Comparison of ENCODE assay signal across 21 mouse cellular contexts in genomic region chr8:33078125-33078524, GRCm38 (mm10).
DNase-seq lines count a peak whose midpoint lies in the region; ATAC-seq lines count a peak whose summit lies in the region.
"Had no signal": no experiment of that assay in that cellular context is flagged by ENCODE, and none has a peak within 500 bp of the region (broad histone marks: within the 10 kb centered on the region; RNA-seq: fewer than 3 reads in every experiment).

No protein-coding gene starts in this region.

- no peaks in the 10 kb centered on the region for H3K36me3 ChIP-seq in hindbrain, embryonic 12.5 days
- H3K36me3 ChIP-seq in hindbrain, embryonic 11.5 days (ENCODE audit: control insufficient read depth, insufficient read depth, low read length), result no peaks in the 10 kb centered on the region
- H3K36me3 ChIP-seq in forebrain, embryonic 12.5 days (replicated peaks), result no peaks in the 10 kb centered on the region
- H3K36me3 ChIP-seq in midbrain, embryonic 13.5 days, result no peaks in the 10 kb centered on the region
- no peaks in the 10 kb centered on the region for H3K36me3 ChIP-seq in embryonic facial prominence, embryonic 10.5 days (replicated peaks)
- H3K36me3 ChIP-seq in intestine, embryonic 16.5 days (ENCODE audit: control insufficient read depth, insufficient read depth, low read length), result no peaks in the 10 kb centered on the region
- H3K36me3 ChIP-seq: embryonic facial prominence, embryonic 15.5 days; heart, embryonic 15.5 days; hindbrain, embryonic 15.5 days; liver, embryonic 15.5 days had no signal

- H3K4me1 ChIP-seq in hindbrain, embryonic 12.5 days, result 0 out of 2 replicates have a peak, but pooled peaks cover 6% of the 10 kb centered on the region
- H3K4me1 ChIP-seq in hindbrain, embryonic 11.5 days (replicated peaks; ENCODE audit: control insufficient read depth, insufficient read depth, low read length), result no peaks in the 10 kb centered on the region
- peaks cover 16% of the 10 kb centered on the region for H3K4me1 ChIP-seq in forebrain, embryonic 12.5 days
- H3K4me1 ChIP-seq in midbrain, embryonic 13.5 days (replicated peaks), result peaks cover 12% of the 10 kb centered on the region
- H3K4me1 ChIP-seq in embryonic facial prominence, embryonic 10.5 days, result no peaks in the 10 kb centered on the region
- no peaks in the 10 kb centered on the region for H3K4me1 ChIP-seq in intestine, embryonic 16.5 days (ENCODE audit: control insufficient read depth, insufficient read depth, low read length)
- H3K4me1 ChIP-seq: embryonic facial prominence, embryonic 15.5 days; heart, embryonic 15.5 days; liver, embryonic 15.5 days had no signal

- DNase-seq in hindbrain, embryonic 11.5 days (ENCODE audit: low spot score), result no peak
- DNase-seq in left cerebral cortex, adult 9 months (ENCODE audit: low spot score in 2 of 2), result peak; percentile 1 to 16
- no peak for DNase-seq in left cerebral cortex, postnatal 4 days
- no peak for DNase-seq in embryonic facial prominence, embryonic 10.5 days (ENCODE audit: low spot score)
- DNase-seq: adrenal gland, postnatal 10 days; B cell, adult 2 months; gastrocnemius, postnatal 10 days; heart, adult 18-20 months; kidney, adult 18-20 months; kidney, postnatal 14 days; spleen, adult 18-20 months; thymus, postnatal 14 days had no signal

- H3K27me3 ChIP-seq in hindbrain, embryonic 12.5 days, result no peaks in the 10 kb centered on the region
- no peaks in the 10 kb centered on the region for H3K27me3 ChIP-seq in hindbrain, embryonic 11.5 days (ENCODE audit: control insufficient read depth, insufficient read depth, low read length)
- H3K27me3 ChIP-seq in forebrain, embryonic 12.5 days, result no peaks in the 10 kb centered on the region
- H3K27me3 ChIP-seq in midbrain, embryonic 13.5 days, result no peaks in the 10 kb centered on the region
- no peaks in the 10 kb centered on the region for H3K27me3 ChIP-seq in embryonic facial prominence, embryonic 10.5 days (replicated peaks; ENCODE audit: low read depth, poor library complexity, severe bottlenecking)
- H3K27me3 ChIP-seq in intestine, embryonic 16.5 days (replicated peaks; ENCODE audit: control insufficient read depth, insufficient read depth, low read length), result no peaks in the 10 kb centered on the region
- H3K27me3 ChIP-seq: embryonic facial prominence, embryonic 15.5 days; heart, embryonic 15.5 days; hindbrain, embryonic 15.5 days; liver, embryonic 15.5 days had no signal

- intact Hi-C loops in left cerebral cortex, postnatal 4 days (cut with DNase I), result no loop called here

- H3K9me3 ChIP-seq in hindbrain, embryonic 12.5 days (replicated peaks), result no peaks in the 10 kb centered on the region
- no peaks in the 10 kb centered on the region for H3K9me3 ChIP-seq in hindbrain, embryonic 11.5 days (ENCODE audit: control insufficient read depth, low read length)
- H3K9me3 ChIP-seq in forebrain, embryonic 12.5 days, result no peaks in the 10 kb centered on the region
- no peaks in the 10 kb centered on the region for H3K9me3 ChIP-seq in midbrain, embryonic 13.5 days
- no peaks in the 10 kb centered on the region for H3K9me3 ChIP-seq in embryonic facial prominence, embryonic 10.5 days
- no peaks in the 10 kb centered on the region for H3K9me3 ChIP-seq in intestine, embryonic 16.5 days (ENCODE audit: control insufficient read depth, low read length)
- H3K9me3 ChIP-seq: embryonic facial prominence, embryonic 15.5 days; heart, embryonic 15.5 days; hindbrain, embryonic 15.5 days; liver, embryonic 15.5 days had no signal

- no peak overlapping the region for H3K4me2 ChIP-seq in hindbrain, embryonic 12.5 days (replicated peaks)
- no peak overlapping the region for H3K4me2 ChIP-seq in hindbrain, embryonic 11.5 days (replicated peaks; ENCODE audit: low read depth, low read length)
- no peak overlapping the region for H3K4me2 ChIP-seq in forebrain, embryonic 12.5 days
- no peak overlapping the region for H3K4me2 ChIP-seq in midbrain, embryonic 13.5 days (replicated peaks)
- no peak overlapping the region for H3K4me2 ChIP-seq in intestine, embryonic 16.5 days (ENCODE audit: low read depth, low read length)
- H3K4me2 ChIP-seq: embryonic facial prominence, embryonic 15.5 days; heart, embryonic 15.5 days; hindbrain, embryonic 15.5 days; liver, embryonic 15.5 days had no signal

- H3K9ac ChIP-seq in hindbrain, embryonic 12.5 days, result no peak overlapping the region
- H3K9ac ChIP-seq in hindbrain, embryonic 11.5 days (ENCODE audit: low read depth, low read length), result no peak overlapping the region
- no peak overlapping the region for H3K9ac ChIP-seq in forebrain, embryonic 12.5 days
- no peak overlapping the region for H3K9ac ChIP-seq in midbrain, embryonic 13.5 days (replicated peaks)
- no peak overlapping the region for H3K9ac ChIP-seq in intestine, embryonic 16.5 days (ENCODE audit: low read depth, low read length)
- H3K9ac ChIP-seq: embryonic facial prominence, embryonic 15.5 days; heart, embryonic 15.5 days; hindbrain, embryonic 15.5 days; liver, embryonic 15.5 days had no signal

- WGBS in hindbrain, embryonic 12.5 days, result 60% methylated on average over 3 of the region's 3 CpGs
- 68% methylated on average over 3 of the region's 3 CpGs for WGBS in hindbrain, embryonic 11.5 days
- 52% methylated on average over 3 of the region's 3 CpGs for WGBS in forebrain, embryonic 12.5 days
- 49% methylated on average over 3 of the region's 3 CpGs for WGBS in midbrain, embryonic 13.5 days
- WGBS in embryonic facial prominence, embryonic 10.5 days, result 55% methylated on average over 3 of the region's 3 CpGs
- 60% methylated on average over 3 of the region's 3 CpGs for WGBS in intestine, embryonic 16.5 days

- ATAC-seq in hindbrain, embryonic 12.5 days (ENCODE audit: low FRiP score), result 0 out of 2 replicates have a peak, but pooled peaks have one; percentile 63
- ATAC-seq in hindbrain, embryonic 11.5 days (ENCODE audit: low FRiP score), result no peak
- ATAC-seq in forebrain, embryonic 12.5 days (ENCODE audit: low FRiP score), result peak; percentile 61; the same call in 1 of the 2 replicates
- ATAC-seq in midbrain, embryonic 13.5 days, result peak; percentile 78; the same call in 1 of the 2 replicates
- no peak for ATAC-seq in intestine, embryonic 16.5 days

- H3K27ac ChIP-seq in hindbrain, embryonic 12.5 days, result no peak overlapping the region
- H3K27ac ChIP-seq in hindbrain, embryonic 11.5 days (ENCODE audit: low read depth, low read length), result no peak overlapping the region
- 0 out of 2 replicates have a peak overlapping the region, but pooled peaks have one; percentile 20 for H3K27ac ChIP-seq in forebrain, embryonic 12.5 days
- no peak overlapping the region for H3K27ac ChIP-seq in midbrain, embryonic 13.5 days
- no peak overlapping the region for H3K27ac ChIP-seq in embryonic facial prominence, embryonic 10.5 days (replicated peaks)
- H3K27ac ChIP-seq in intestine, embryonic 16.5 days (ENCODE audit: low read length), result no peak overlapping the region
- H3K27ac ChIP-seq: embryonic facial prominence, embryonic 15.5 days; heart, embryonic 15.5 days; hindbrain, embryonic 15.5 days; left cerebral cortex, adult 2 months; liver, embryonic 15.5 days had no signal

- no peak overlapping the region for H3K4me3 ChIP-seq in hindbrain, embryonic 12.5 days
- H3K4me3 ChIP-seq in hindbrain, embryonic 11.5 days (ENCODE audit: low read depth, low read length), result no peak overlapping the region
- H3K4me3 ChIP-seq in forebrain, embryonic 12.5 days (replicated peaks), result no peak overlapping the region
- no peak overlapping the region for H3K4me3 ChIP-seq in midbrain, embryonic 13.5 days (replicated peaks)
- no peak overlapping the region for H3K4me3 ChIP-seq in embryonic facial prominence, embryonic 10.5 days
- H3K4me3 ChIP-seq in intestine, embryonic 16.5 days (ENCODE audit: low read length), result no peak overlapping the region
- H3K4me3 ChIP-seq: embryonic facial prominence, embryonic 15.5 days; heart, embryonic 15.5 days; hindbrain, embryonic 15.5 days; left cerebral cortex, adult 2 months; liver, embryonic 15.5 days had no signal

Comparison
In these comparisons a context has a peak if more than half of its experiments do, and no peak if none do; other contexts are left out.
1. ATAC-seq: peak in hindbrain, embryonic 12.5 days (single experiment), forebrain, embryonic 12.5 days (single experiment) and midbrain, embryonic 13.5 days (single experiment); none in hindbrain, embryonic 11.5 days (single experiment) and intestine, embryonic 16.5 days (single experiment).
2. DNase-seq: peak in left cerebral cortex, adult 9 months (2 of 2); none in hindbrain, embryonic 11.5 days (single experiment), left cerebral cortex, postnatal 4 days (single experiment) and embryonic facial prominence, embryonic 10.5 days (single experiment).